Mouse (Mus musculus) small intestine, adult 2 months (tissue): Measurements from ENCODE around the gene Antxr2.

Experiments used
- CTCF ChIP-seq: fragments of 200-500 bp; IDR thresholded peaks from 2 replicates; pipeline ENCODE4 v1.5.1; 2012; ENCODE audit warnings: low read depth, mild to moderate bottlenecking, control low read depth, inconsistent platforms, low read length, moderate library complexity, mixed read lengths; ENCODE audit not compliant: insufficient replicate concordance, insufficient read length; ENCODE audit errors: extremely low read depth
- POLR2A ChIP-seq: fragments of 200-500 bp; IDR thresholded peaks from 2 replicates; pipeline ENCODE4 v1.6.1; 2012; ENCODE audit warnings: low read depth, mild to moderate bottlenecking, control low read depth, inconsistent platforms, low read length, moderate library complexity

DNA sequence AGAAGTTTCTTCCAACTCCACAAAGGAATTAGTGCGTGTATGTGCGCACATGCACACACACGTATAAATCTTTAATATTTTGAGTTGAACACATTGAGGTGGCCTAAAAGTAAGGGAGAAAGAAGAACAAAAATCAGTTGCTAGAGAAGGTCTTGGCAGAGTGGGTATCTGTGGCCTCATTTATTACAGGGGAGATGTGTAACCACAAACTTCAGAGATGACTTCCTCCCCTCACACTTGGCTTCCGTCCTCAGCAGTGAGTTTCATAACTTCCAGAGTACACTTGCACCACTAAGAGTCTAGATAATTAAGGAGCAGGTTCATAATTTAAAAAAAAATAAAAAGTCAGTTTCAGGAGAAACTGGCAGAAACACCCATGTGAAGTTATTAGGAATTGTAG lies 84.6 kb downstream of the Antxr2 start:
- no peak for TF ChIP-seq POLR2A
- TF ChIP-seq CTCF = no peak
